Mouse (Mus musculus) megakaryocyte, embryonic 14.5 days (primary cell): Measurements from ENCODE around the gene Kcnk15.

ENCODE experiments used
- FLI1 ChIP-seq: IDR thresholded peaks from 2 replicates; pipeline ENCODE4 v1.6.1; 2012; ENCODE audit warnings: low read length, inconsistent platforms, mixed read lengths
- GATA1 ChIP-seq: IDR thresholded peaks from 3 replicates; pipeline ENCODE4 v1.6.1; 2012; ENCODE audit warnings: mixed read lengths, low read length, inconsistent platforms, borderline replicate concordance

GRCm38 (mm10) chr2:163858254-163858947 is 5.0 kb downstream of the Kcnk15 start:
- TF ChIP-seq GATA1 (no peak), FLI1 (no peak)
